Mouse (Mus musculus): ENCODE results near the gene Spns1. TPM values are rescaled to one million over a fixed set of nuclear protein-coding genes. Genes with fewer than 3 reads are reported as not detected.

Spns1 gene
- polyA plus RNA-seq, 1 experiment from 2014 or later = 44.4 TPM

DNA sequence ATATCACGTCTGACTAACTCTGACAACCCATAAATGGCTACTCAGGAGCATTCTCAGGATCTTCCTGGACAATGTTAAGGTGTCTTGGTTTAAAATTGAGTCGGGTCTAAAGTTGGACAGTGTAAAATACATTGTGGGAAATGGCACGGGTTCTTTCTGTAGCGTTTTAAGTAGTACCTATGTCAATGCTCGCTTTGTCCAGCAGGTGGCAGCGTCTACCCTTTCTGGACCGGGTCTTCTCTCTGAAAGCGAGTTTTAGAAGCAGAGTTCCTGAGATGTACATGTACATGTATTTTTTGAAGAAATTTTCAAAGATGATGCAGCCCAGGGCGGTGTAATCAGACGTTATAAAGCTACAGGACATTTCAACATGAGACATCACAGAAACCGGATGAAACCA lies 53.5 kb downstream of the Spns1 start:
- WGBS = 8% methylated on average over 11 of the region's 11 CpGs
- Histone ChIP-seq H3K9ac (ENCODE audit: low read length) (no peak overlapping the region), H3K4me1 (replicated peaks; ENCODE audit: control insufficient read depth, insufficient read depth, low read length) (peaks cover 4% of the 10 kb centered on the region), H3K4me3 (ENCODE audit: low read depth, low read length) (no peak overlapping the region), H3K27ac (ENCODE audit: low read depth) (no peak overlapping the region), H3K36me3 (ENCODE audit: control insufficient read depth, insufficient read depth, low read length) (no peaks in the 10 kb centered on the region), H3K4me2 (ENCODE audit: low read length) (no peak overlapping the region), H3K9me3 (ENCODE audit: control insufficient read depth, low read length) (no peaks in the 10 kb centered on the region), H3K27me3 (replicated peaks; ENCODE audit: control insufficient read depth, insufficient read depth, low read length) (no peaks in the 10 kb centered on the region)
- DNase-seq (ENCODE audit: low spot score) (peak; percentile 92), ATAC-seq (replicated peaks; ENCODE audit: low FRiP score, low TSS enrichment, low read depth) (0 out of 2 replicates have a peak, but pooled peaks have one; percentile 27)

Small RNA genes lying within 50 kb of the gene (microRNA-seq; reads per million reads assigned to microRNA genes)
- not detected for gene Mir7058

Other genes starting within 250 kb of the Spns1 start
- gene Xpo6, start 176.9 kb downstream of the Spns1 start, polyA plus RNA-seq (2014; fragmentation: Nextera tagmentation; extraction: Ambion mirVana) = 67.7 and 68.7 TPM in 2 replicates
- gene Sbk1, start 104.8 kb downstream of the Spns1 start, polyA plus RNA-seq (2014; fragmentation: Nextera tagmentation; extraction: Ambion mirVana) = 33.8 and 34.2 TPM in 2 replicates
- gene Lat, start 7.9 kb downstream of the Spns1 start, polyA plus RNA-seq (2014; fragmentation: Nextera tagmentation; extraction: Ambion mirVana) = 1.1 and 1.9 TPM in 2 replicates
- 2.3 and 2.6 TPM in 2 replicates for gene Nfatc2ip, start 19.3 kb upstream of the Spns1 start, polyA plus RNA-seq (2014; fragmentation: Nextera tagmentation; extraction: Ambion mirVana)
- gene Cd19, start 37.4 kb upstream of the Spns1 start, polyA plus RNA-seq (2014; fragmentation: Nextera tagmentation; extraction: Ambion mirVana) = not detected in 2 replicates
- gene Rabep2, start 51.3 kb upstream of the Spns1 start, polyA plus RNA-seq (2014; fragmentation: Nextera tagmentation; extraction: Ambion mirVana) = 24.6 and 27.6 TPM in 2 replicates
- 0.16 TPM in 1 of 2 replicates, not detected in the other for gene Atp2a1, start 85.7 kb upstream of the Spns1 start, polyA plus RNA-seq (2014; fragmentation: Nextera tagmentation; extraction: Ambion mirVana)
- gene Sh2b1, start 98.0 kb upstream of the Spns1 start, polyA plus RNA-seq (2014; fragmentation: Nextera tagmentation; extraction: Ambion mirVana) = 40.9 and 41.4 TPM in 2 replicates
- gene Tufm, start 109.9 kb upstream of the Spns1 start, polyA plus RNA-seq (2014; fragmentation: Nextera tagmentation; extraction: Ambion mirVana) = 188 and 192 TPM in 2 replicates
- 44.4 and 50.7 TPM in 2 replicates for gene Atxn2l, start 126.0 kb upstream of the Spns1 start, polyA plus RNA-seq (2014; fragmentation: Nextera tagmentation; extraction: Ambion mirVana)
- 184 and 188 TPM in 2 replicates for gene Eif3c, start 189.0 kb upstream of the Spns1 start, polyA plus RNA-seq (2014; fragmentation: Nextera tagmentation; extraction: Ambion mirVana)
- 0.60 and 1.1 TPM in 2 replicates for gene Apobr, start 207.5 kb upstream of the Spns1 start, polyA plus RNA-seq (2014; fragmentation: Nextera tagmentation; extraction: Ambion mirVana)
- gene Cln3, start 208.4 kb upstream of the Spns1 start, polyA plus RNA-seq (2014; fragmentation: Nextera tagmentation; extraction: Ambion mirVana) = 24.3 and 30.3 TPM in 2 replicates
- gene Il27, start 217.5 kb upstream of the Spns1 start, polyA plus RNA-seq (2014; fragmentation: Nextera tagmentation; extraction: Ambion mirVana) = not detected in 2 replicates

Data from intestine, embryonic 14.5 days (tissue).